Mouse (Mus musculus) monocyte, adult 59 days (primary cell): ENCODE results near the gene Ttc1. TPM values are rescaled to one million over a fixed set of nuclear protein-coding genes. Genes with fewer than 3 reads are reported as not detected.

Experiments used
- total RNA-seq, 2 experiments: library from RNA; stranded (reverse); gene quantifications; one replicate each; pipeline ENCODE4 v1.2.4; 2023

Ttc1 gene
- total RNA-seq, result 10 to 100 TPM; 36.0 to 38.0 TPM

DNA sequence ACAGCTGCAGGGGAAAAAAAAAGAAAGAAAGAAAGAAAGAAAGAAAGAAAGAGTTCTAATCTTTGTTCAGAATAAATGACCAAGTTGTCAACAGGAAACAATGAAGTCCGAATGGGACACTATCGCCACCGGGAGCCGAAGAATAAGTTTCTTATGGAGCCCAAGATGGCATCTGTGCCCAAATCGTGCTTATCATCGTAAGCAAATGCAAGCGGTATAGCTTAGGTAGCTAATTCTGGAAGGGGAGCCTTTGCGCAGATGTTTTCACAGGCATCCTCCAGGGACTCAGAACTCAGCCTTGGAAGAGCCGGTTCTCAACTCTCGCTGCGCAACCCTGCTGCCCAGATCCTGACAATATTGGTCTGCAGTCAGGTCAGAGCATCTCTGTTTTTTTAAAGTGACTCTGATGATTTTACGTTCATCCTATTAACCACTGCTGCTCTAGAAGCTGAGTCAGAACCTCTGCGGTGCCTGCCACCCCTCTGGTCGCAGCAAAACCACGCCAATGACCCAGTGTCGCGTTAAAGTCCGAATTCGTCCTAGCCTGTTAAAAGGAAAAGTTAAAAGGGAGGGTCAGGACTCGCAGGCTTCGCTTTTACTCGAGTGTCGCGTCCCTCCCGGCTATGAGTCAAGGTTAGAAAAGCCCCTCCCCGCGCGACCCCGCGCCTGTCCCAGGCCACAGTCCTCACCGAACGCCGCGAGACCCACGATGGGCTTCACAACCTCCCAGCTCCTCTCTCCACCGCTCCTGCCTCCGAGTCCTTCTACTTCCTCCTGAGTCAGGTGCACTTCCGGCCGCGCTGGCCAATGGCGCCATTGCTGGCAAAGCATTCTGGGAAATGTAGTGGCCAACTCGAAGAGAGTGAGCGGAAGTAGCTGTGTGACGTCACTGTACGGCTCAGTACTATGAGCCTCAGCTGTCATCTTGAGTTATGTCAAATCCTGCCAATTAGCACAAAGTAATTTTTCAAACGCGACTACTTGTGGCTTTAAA is at the start of gene Ttc1:
TSS of gene Ttc1 (minus strand) at position 776 of the 994 bp plus-strand sequence.

DNA sequence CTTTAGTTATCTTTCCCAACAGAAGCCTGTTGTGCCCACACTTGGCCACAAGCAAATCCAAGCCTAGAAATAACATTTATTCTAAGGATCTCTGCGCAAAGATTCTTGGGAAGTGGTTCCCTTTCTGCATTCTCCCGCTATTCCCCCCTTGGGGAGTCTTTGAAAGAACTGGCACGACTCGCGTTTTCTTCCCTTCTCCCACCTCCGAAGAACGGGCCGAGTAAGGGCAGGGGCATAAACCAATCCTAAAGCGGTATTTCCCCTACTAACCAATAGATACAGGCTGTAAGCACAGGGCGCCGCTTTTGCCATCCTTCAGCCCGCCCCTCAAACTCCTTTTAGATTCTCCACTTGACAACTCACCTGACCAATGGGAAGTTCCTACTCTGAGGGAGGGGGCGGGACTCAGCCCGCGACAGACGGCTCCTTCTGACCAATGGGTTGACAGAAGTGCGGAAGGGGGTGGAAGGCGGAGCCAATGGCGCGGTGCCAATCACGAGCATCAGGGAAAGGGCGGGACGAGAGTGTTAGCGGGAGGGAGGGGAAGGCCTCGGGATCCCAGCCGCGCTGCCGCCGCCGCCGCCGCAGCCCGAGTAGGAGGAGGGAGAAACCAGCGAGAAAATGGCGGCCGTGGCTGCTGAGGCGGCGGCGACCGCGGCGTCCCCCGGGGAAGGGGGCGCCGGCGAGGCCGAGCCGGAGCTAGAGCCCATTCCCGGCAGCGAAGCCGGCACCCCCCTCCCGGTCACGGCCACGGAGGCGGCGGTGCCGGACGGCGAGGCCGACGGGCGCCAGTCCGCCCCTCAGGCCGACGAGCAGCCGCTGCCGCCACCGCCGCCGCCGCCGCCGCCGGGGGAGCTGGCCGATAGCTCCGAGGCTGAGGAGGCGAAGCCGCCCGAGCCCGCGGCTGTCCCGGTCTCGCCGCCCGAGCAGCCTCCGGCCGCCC is 66.1 kb downstream of the Ttc1 start, which contains the start of gene Pwwp2a:
TSS of gene Pwwp2a (plus strand) at position 527 of the 943 bp plus-strand sequence.

Other genes starting within 250 kb of the Ttc1 start
- not detected for gene Ccnjl, start 219.2 kb downstream of the Ttc1 start, total RNA-seq
- not detected for gene 4933415A04Rik, start 161.0 kb downstream of the Ttc1 start, total RNA-seq
- gene Fabp6, start 146.5 kb downstream of the Ttc1 start, total RNA-seq, result not detected
- gene Pwwp2a, start 66.0 kb downstream of the Ttc1 start, total RNA-seq, result 10 to 100 TPM; 29.7 to 37.0 TPM
- not detected for gene Adra1b, start 153.2 kb upstream of the Ttc1 start, total RNA-seq